Mouse (Mus musculus) effector memory CD4-positive, alpha-beta T cell, adult 5 months (primary cell): ENCODE results near the gene Mum1l1. TPM values are rescaled to one million over a fixed set of nuclear protein-coding genes. Genes with fewer than 3 reads are reported as not detected.

Experiments used
- polyA plus RNA-seq: library from polyadenylated mRNA; unstranded; fragments of 100-300 nt; shearing (Covaris generic); gene quantifications from one replicate; pipeline ENCODE4 v1.2.1, GENCODE M21; 2017

The Mum1l1 gene
- polyA plus RNA-seq: not detected

GRCm38 (mm10) chrX:139209829-139210225 is at the start of gene Mum1l1:
Mum1l1 (plus strand) TSS chrX:139210042.

GRCm38 (mm10) chrX:139178928-139179327 is 30.9 kb upstream of the Mum1l1 start, which contains the start of gene 4933428M09Rik:
4933428M09Rik (plus strand) TSS chrX:139179228.

Other genes starting within 250 kb of the Mum1l1 start
- gene Serpina7, start 124.8 kb upstream of the Mum1l1 start, polyA plus RNA-seq: not detected
- not detected for gene 4930513O06Rik, start 123.8 kb upstream of the Mum1l1 start, polyA plus RNA-seq
- gene 4933428M09Rik, start 30.8 kb upstream of the Mum1l1 start, polyA plus RNA-seq: not detected
- not detected for gene Trap1a, start 123.6 kb downstream of the Mum1l1 start, polyA plus RNA-seq